Mouse (Mus musculus): ENCODE measurements at regions not wholly inside any gene's neighbourhood (a gene's known extent, or its start where the extent isn't known, plus 50 kb on each side); places are given as distances from the start of the nearest gene placed in this dataset.

- no peaks in the 10 kb centered on the region for H3K27me3 ChIP-seq
- no peak for ATAC-seq (replicated peaks; ENCODE audit: insufficient number of reproducible peaks, insufficient read depth, low FRiP score, low read depth)
- H3K4me3 ChIP-seq = no peak overlapping the region
- H3K9me3 ChIP-seq (replicated peaks) = no peaks in the 10 kb centered on the region
- H3K4me2 ChIP-seq = no peak overlapping the region
- no peak overlapping the region for H3K27ac ChIP-seq
- H3K36me3 ChIP-seq = no peaks in the 10 kb centered on the region
- no peak overlapping the region for H3K9ac ChIP-seq
- H3K4me1 ChIP-seq (replicated peaks) = no peaks in the 10 kb centered on the region
- 61% methylated on average over 9 of the region's 9 CpGs for WGBS
Observed at GRCm38 (mm10) chr12:99039497-99040322, 119.3 kb downstream of the Ttc8 start.

GRCm38 (mm10) chr12:99041606-99042005 is 121.2 kb downstream of the Ttc8 start:
- no peak overlapping the region for H3K4me3 ChIP-seq
- no peak overlapping the region for H3K9ac ChIP-seq
- H3K27me3 ChIP-seq = no peaks in the 10 kb centered on the region
- no peaks in the 10 kb centered on the region for H3K4me1 ChIP-seq (replicated peaks)
- WGBS = 53% methylated on average over 4 of the region's 4 CpGs
- H3K36me3 ChIP-seq = no peaks in the 10 kb centered on the region
- no peak overlapping the region for H3K27ac ChIP-seq
- ATAC-seq (replicated peaks; ENCODE audit: insufficient number of reproducible peaks, insufficient read depth, low FRiP score, low read depth) = no peak
- H3K9me3 ChIP-seq (replicated peaks) = no peaks in the 10 kb centered on the region
- no peak overlapping the region for H3K4me2 ChIP-seq

DNA sequence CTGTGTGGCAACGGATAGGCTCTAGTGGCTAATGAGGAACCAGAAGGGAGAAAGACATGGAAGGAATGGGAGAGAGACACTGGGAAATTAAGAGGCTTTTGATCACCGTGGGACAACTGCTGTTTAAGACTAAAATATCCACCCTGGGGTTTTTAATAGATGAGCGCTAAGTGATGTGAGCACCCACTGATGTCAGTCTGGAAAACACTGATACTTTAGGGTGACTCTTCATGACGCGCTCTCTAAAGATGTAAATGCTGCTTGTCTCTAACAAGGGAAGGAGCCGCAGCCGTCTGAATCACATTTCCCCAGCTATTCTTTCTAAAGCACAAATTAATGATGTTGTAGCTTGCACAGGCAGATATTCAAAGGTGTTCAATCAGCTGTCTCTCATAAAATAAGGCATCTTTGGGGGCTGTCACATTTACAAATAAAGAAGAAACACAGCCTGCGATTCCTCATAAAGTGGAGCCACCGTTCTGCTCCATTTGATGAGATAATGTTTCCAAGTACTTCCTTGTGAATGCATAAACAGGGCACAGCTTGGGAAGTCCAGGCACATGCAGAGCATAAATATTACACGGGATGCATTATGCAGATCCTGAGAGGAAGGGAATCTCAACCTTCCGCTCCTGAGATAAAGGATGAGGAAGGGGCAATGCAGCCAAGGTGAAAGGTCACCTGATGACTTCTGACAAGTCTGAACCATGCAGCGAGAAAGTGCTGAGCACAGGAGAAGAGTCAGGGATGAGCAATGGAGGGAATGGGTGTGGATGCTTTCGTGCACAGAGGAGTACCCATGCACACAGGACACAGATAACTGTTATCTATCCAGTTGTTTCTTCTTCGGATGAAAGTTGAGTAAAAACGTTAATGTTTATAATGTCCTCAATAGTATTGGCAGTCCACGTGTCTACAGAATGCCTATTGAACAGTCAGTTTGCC is 122.8 kb downstream of the Ttc8 start:
- Histone ChIP-seq H3K27ac (no peak overlapping the region), H3K4me2 (no peak overlapping the region), H3K27me3 (no peaks in the 10 kb centered on the region), H3K4me3 (no peak overlapping the region), H3K9me3 (replicated peaks) (no peaks in the 10 kb centered on the region), H3K9ac (no peak overlapping the region), H3K36me3 (no peaks in the 10 kb centered on the region), H3K4me1 (replicated peaks) (no peaks in the 10 kb centered on the region)
- ATAC-seq (replicated peaks; ENCODE audit: insufficient number of reproducible peaks, insufficient read depth, low FRiP score, low read depth) = no peak
- WGBS = 75% methylated on average over 16 of the region's 16 CpGs

DNA sequence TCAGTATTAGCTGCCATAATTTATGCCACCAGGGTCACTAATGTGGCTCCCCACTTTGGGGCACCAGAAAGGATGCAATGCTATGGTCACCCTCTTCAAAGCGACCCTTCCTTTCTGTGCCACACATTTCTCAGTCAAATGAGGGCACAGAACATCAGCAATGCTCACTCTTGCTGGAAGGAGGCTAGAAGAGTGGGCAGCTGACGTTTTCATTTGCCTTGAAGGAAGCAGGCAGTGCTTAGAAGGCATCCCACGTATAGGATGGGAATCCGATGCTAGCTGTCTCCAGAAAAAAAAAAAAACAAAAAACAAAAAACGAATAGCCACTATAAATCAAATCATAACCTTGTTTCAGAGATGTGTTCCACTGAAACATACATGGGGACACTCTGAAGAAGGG is 124.1 kb downstream of the Ttc8 start:
- Histone ChIP-seq H3K9ac (no peak overlapping the region), H3K27me3 (no peaks in the 10 kb centered on the region), H3K27ac (no peak overlapping the region), H3K4me1 (replicated peaks) (no peaks in the 10 kb centered on the region), H3K36me3 (no peaks in the 10 kb centered on the region), H3K4me2 (no peak overlapping the region), H3K9me3 (replicated peaks) (no peaks in the 10 kb centered on the region), H3K4me3 (no peak overlapping the region)
- WGBS = 56% methylated on average over 5 of the region's 5 CpGs
- ATAC-seq (replicated peaks; ENCODE audit: insufficient number of reproducible peaks, insufficient read depth, low FRiP score, low read depth) = no peak

DNA sequence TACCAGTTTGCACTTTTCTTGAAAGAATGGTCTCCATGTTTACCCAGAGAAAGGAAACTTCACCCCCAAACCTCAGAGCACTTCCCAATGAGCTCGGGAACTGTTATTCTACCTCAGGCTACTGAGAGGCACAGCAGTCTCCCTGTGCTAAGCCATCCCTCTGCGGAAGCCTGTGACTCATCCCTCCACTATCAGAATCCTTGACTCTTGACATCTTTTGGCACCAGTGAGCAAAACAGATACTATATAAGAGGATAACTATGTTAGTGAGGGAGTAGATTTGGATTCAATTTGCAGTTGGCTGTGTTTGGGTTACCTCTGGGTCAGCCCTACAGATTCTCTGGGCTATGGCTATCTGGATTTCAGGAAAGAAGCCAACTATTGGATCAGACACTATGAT is 130.1 kb downstream of the Ttc8 start:
- Histone ChIP-seq H3K27me3 (no peaks in the 10 kb centered on the region), H3K4me3 (no peak overlapping the region), H3K36me3 (no peaks in the 10 kb centered on the region), H3K4me2 (no peak overlapping the region), H3K9me3 (replicated peaks) (no peaks in the 10 kb centered on the region), H3K27ac (no peak overlapping the region), H3K4me1 (replicated peaks) (no peaks in the 10 kb centered on the region), H3K9ac (no peak overlapping the region)
- WGBS = 52% methylated on average over 2 of the region's 2 CpGs
- no peak for ATAC-seq (replicated peaks; ENCODE audit: insufficient number of reproducible peaks, insufficient read depth, low FRiP score, low read depth)

GRCm38 (mm10) chr12:99052599-99052998 is 132.2 kb downstream of the Ttc8 start:
- Histone ChIP-seq H3K4me2 (no peak overlapping the region), H3K9ac (no peak overlapping the region), H3K4me1 (replicated peaks) (no peaks in the 10 kb centered on the region), H3K4me3 (no peak overlapping the region), H3K9me3 (replicated peaks) (no peaks in the 10 kb centered on the region), H3K27ac (no peak overlapping the region), H3K36me3 (no peaks in the 10 kb centered on the region), H3K27me3 (no peaks in the 10 kb centered on the region)
- 78% methylated on average over 7 of the region's 7 CpGs for WGBS
- no peak for ATAC-seq (replicated peaks; ENCODE audit: insufficient number of reproducible peaks, insufficient read depth, low FRiP score, low read depth)

- Histone ChIP-seq H3K4me2 (no peak overlapping the region), H3K36me3 (no peaks in the 10 kb centered on the region), H3K4me1 (replicated peaks) (no peaks in the 10 kb centered on the region), H3K27ac (no peak overlapping the region), H3K9me3 (replicated peaks) (no peaks in the 10 kb centered on the region), H3K9ac (no peak overlapping the region), H3K4me3 (no peak overlapping the region), H3K27me3 (no peaks in the 10 kb centered on the region)
- ATAC-seq (replicated peaks; ENCODE audit: insufficient number of reproducible peaks, insufficient read depth, low FRiP score, low read depth) = no peak
- WGBS = 76% methylated on average over 2 of the region's 2 CpGs
Observed at GRCm38 (mm10) chr12:99057521-99057920, 137.1 kb downstream of the Ttc8 start.

- Histone ChIP-seq H3K9ac (no peak overlapping the region), H3K4me3 (no peak overlapping the region), H3K27ac (no peak overlapping the region), H3K36me3 (no peaks in the 10 kb centered on the region), H3K27me3 (no peaks in the 10 kb centered on the region), H3K4me2 (no peak overlapping the region), H3K4me1 (replicated peaks) (no peaks in the 10 kb centered on the region), H3K9me3 (replicated peaks) (no peaks in the 10 kb centered on the region)
- WGBS = 66% methylated on average over 2 of the region's 2 CpGs
- no peak for ATAC-seq (replicated peaks; ENCODE audit: insufficient number of reproducible peaks, insufficient read depth, low FRiP score, low read depth)
Observed at GRCm38 (mm10) chr12:99058916-99059315, 138.5 kb downstream of the Ttc8 start.

- WGBS = 85% methylated on average over 4 of the region's 4 CpGs
- Histone ChIP-seq H3K4me2 (no peak overlapping the region), H3K4me3 (no peak overlapping the region), H3K9ac (no peak overlapping the region), H3K36me3 (no peaks in the 10 kb centered on the region), H3K4me1 (replicated peaks) (no peaks in the 10 kb centered on the region), H3K27ac (no peak overlapping the region), H3K9me3 (replicated peaks) (no peaks in the 10 kb centered on the region), H3K27me3 (no peaks in the 10 kb centered on the region)
- ATAC-seq (replicated peaks; ENCODE audit: insufficient number of reproducible peaks, insufficient read depth, low FRiP score, low read depth) = no peak
Observed at GRCm38 (mm10) chr12:99059491-99059890, 139.1 kb downstream of the Ttc8 start.

DNA sequence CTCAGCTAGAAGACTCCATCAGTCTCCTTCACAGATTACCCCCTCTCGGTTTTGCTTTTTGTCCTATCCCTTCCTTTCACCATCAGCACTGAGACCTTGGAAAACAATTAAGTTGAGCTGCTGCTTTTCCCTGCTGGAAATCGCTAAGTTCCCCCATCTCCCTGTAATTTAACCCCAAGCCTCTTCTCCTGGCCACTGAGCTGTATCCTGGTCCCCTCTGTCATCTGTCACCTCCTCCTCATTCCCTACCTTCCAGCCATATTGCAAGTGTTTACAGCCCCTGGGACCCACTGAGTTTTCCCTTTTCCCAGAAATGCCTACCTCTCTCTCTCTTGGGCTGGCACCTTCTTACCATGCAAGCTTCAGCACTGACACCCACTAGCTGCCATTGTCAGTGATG is 140.3 kb downstream of the Ttc8 start:
- Histone ChIP-seq H3K27ac (no peak overlapping the region), H3K4me3 (no peak overlapping the region), H3K9me3 (replicated peaks) (no peaks in the 10 kb centered on the region), H3K27me3 (no peaks in the 10 kb centered on the region), H3K4me2 (no peak overlapping the region), H3K9ac (no peak overlapping the region), H3K4me1 (replicated peaks) (no peaks in the 10 kb centered on the region), H3K36me3 (no peaks in the 10 kb centered on the region)
- WGBS = 36% methylated on average over 2 of the region's 2 CpGs
- no peak for ATAC-seq (replicated peaks; ENCODE audit: insufficient number of reproducible peaks, insufficient read depth, low FRiP score, low read depth)

GRCm38 (mm10) chr12:99063441-99063840 is 143.1 kb downstream of the Ttc8 start:
- no peaks in the 10 kb centered on the region for H3K27me3 ChIP-seq
- H3K9me3 ChIP-seq (replicated peaks) = no peaks in the 10 kb centered on the region
- H3K36me3 ChIP-seq = no peaks in the 10 kb centered on the region
- no peak overlapping the region for H3K4me3 ChIP-seq
- 0 out of 2 replicates have a peak, but pooled peaks cover 2% of the 10 kb centered on the region for H3K4me1 ChIP-seq (replicated peaks)
- H3K27ac ChIP-seq = no peak overlapping the region
- ATAC-seq (replicated peaks; ENCODE audit: insufficient number of reproducible peaks, insufficient read depth, low FRiP score, low read depth) = no peak
- WGBS = 68% methylated on average over 3 of the region's 3 CpGs
- no peak overlapping the region for H3K4me2 ChIP-seq
- H3K9ac ChIP-seq = no peak overlapping the region
